ENCODE assay signal across 8 mouse cellular contexts in genomic region chr14:54578063-54578462, GRCm38 (mm10). TPM values are rescaled to one million over a fixed set of nuclear protein-coding genes. Genes with fewer than 3 reads are reported as not detected.
A peak's percentile ranks its signal among the peaks of the same experiment; 100 is the strongest.
DNase-seq lines count a peak whose midpoint lies in the region; ATAC-seq and TF ChIP-seq lines count a peak whose summit lies in the region.

No protein-coding gene starts in this region.

- no peaks in the 10 kb centered on the region for H3K27me3 ChIP-seq in heart, embryonic 11.5 days (ENCODE audit: control insufficient read depth, insufficient read depth, low read length)
- H3K27me3 ChIP-seq in forebrain, postnatal 0 days (ENCODE audit: insufficient read depth, low read length), result peaks cover 14% of the 10 kb centered on the region

- no peaks in the 10 kb centered on the region; the same call in 1 of the 2 replicates for H3K36me3 ChIP-seq in heart, embryonic 11.5 days (ENCODE audit: control insufficient read depth, insufficient read depth, low read length)
- H3K36me3 ChIP-seq in forebrain, postnatal 0 days (ENCODE audit: insufficient read depth), result peaks cover under 1% of the 10 kb centered on the region; the same call in 1 of the 2 replicates

- peak overlapping the region; percentile 93 for H3K27ac ChIP-seq in heart, embryonic 11.5 days (ENCODE audit: low read depth, low read length)
- peak overlapping the region; percentile 24; the same call in 1 of the 2 replicates for H3K27ac ChIP-seq in forebrain, postnatal 0 days (ENCODE audit: low read depth, low read length)

- H3K4me1 ChIP-seq in heart, embryonic 11.5 days (ENCODE audit: control insufficient read depth, insufficient read depth, low read length), result peaks cover 16% of the 10 kb centered on the region
- H3K4me1 ChIP-seq in forebrain, postnatal 0 days (ENCODE audit: insufficient read depth), result no peaks in the 10 kb centered on the region; the same call in 1 of the 2 replicates

- H3K9ac ChIP-seq in heart, embryonic 11.5 days (ENCODE audit: low read depth, low read length), result peak overlapping the region; percentile 95
- peak overlapping the region; percentile 40 for H3K9ac ChIP-seq in forebrain, postnatal 0 days

- 1% methylated on average over 10 of the region's 10 CpGs for WGBS in heart, embryonic 11.5 days (ENCODE audit: insufficient replicate concordance)
- 2% methylated on average over 10 of the region's 10 CpGs for WGBS in forebrain, postnatal 0 days

- no peak for DNase-seq in heart, adult 8-10 months (ENCODE audit: low spot score)
- DNase-seq in adipocyte (ENCODE audit: low spot score), result peak; percentile 71
- DNase-seq in forebrain, postnatal 0 days, result no peak
- DNase-seq in kidney, postnatal 10 days, result peak; percentile 64
- DNase-seq in thymus, postnatal 10 days (ENCODE audit: low spot score in 2 of 2), result peak; percentile 29 to 60
- no peak for DNase-seq in left cerebral cortex, adult 8-10 months (ENCODE audit: low spot score in 2 of 2)

- no peak for ATAC-seq in heart, embryonic 11.5 days (replicated peaks; ENCODE audit: insufficient number of reproducible peaks, low FRiP score, low TSS enrichment)
- peak; percentile 38; the same call in 1 of the 2 replicates for ATAC-seq in forebrain, postnatal 0 days
- peak; percentile 79 for ATAC-seq in megakaryocyte progenitor cell, adult 5-6 weeks (replicated peaks; ENCODE audit: poor library complexity)

- H3K4me2 ChIP-seq in heart, embryonic 11.5 days, result peak overlapping the region; percentile 81
- peak overlapping the region; percentile 84 for H3K4me2 ChIP-seq in forebrain, postnatal 0 days (ENCODE audit: low read depth)

- H3K4me3 ChIP-seq in heart, embryonic 11.5 days (ENCODE audit: low read depth, low read length), result peak overlapping the region; percentile 87
- peak overlapping the region; percentile 52 for H3K4me3 ChIP-seq in forebrain, postnatal 0 days (ENCODE audit: low read depth, low read length)

- H3K9me3 ChIP-seq in heart, embryonic 11.5 days (replicated peaks; ENCODE audit: control insufficient read depth, low read length), result no peaks in the 10 kb centered on the region
- H3K9me3 ChIP-seq in forebrain, postnatal 0 days (ENCODE audit: low read length), result no peaks in the 10 kb centered on the region

- peak; percentile 67 for TF ChIP-seq CTCF in forebrain, postnatal 0 days (IDR thresholded peaks at IDR 0.05; ENCODE audit: low read depth)

RNA-seq across cellular contexts. Expression of gene Ajuba, which starts 0.7 kb away (rescaled TPM):
- 23.4 and 30.7 TPM in 2 replicates for polyA plus RNA-seq in heart, embryonic 11.5 days (2014; fragmentation: Nextera tagmentation; extraction: Ambion mirVana)
- total RNA-seq in heart, adult 8-10 months (2022), result 1 to 10 TPM; 4.6 to 5.2 (median 4.7) TPM
- total RNA-seq in forebrain, postnatal 0 days (2014; rRNA removed), result 4.4 and 6.6 TPM in 2 replicates
- 4.4 and 4.5 TPM in 2 replicates for polyA plus RNA-seq in forebrain, postnatal 0 days (2015; fragmentation: Nextera tagmentation; extraction: Ambion mirVana)
- total RNA-seq in megakaryocyte progenitor cell, adult 5-6 weeks (2015), result 1.2 and 2.1 TPM in 2 replicates
- total RNA-seq in megakaryocyte progenitor cell, adult 5-6 weeks (2017), result 0.29 and 1.2 TPM in 2 replicates
- 1 to 10 TPM; 1.3 to 2.4 (median 1.7) TPM for total RNA-seq in left cerebral cortex, adult 8-10 months (2022)

RNA-seq across cellular contexts. Expression of gene Haus4, which starts 23.6 kb away (rescaled TPM):
- 40.1 and 42.8 TPM in 2 replicates for polyA plus RNA-seq in heart, embryonic 11.5 days (2014; fragmentation: Nextera tagmentation; extraction: Ambion mirVana)
- 1 to 10 TPM; 3.5 to 6.1 (median 4.1) TPM for total RNA-seq in heart, adult 8-10 months (2022)
- 21.3 and 23.1 TPM in 2 replicates for total RNA-seq in forebrain, postnatal 0 days (2014; rRNA removed)
- polyA plus RNA-seq in forebrain, postnatal 0 days (2015; fragmentation: Nextera tagmentation; extraction: Ambion mirVana), result 17.9 and 19.5 TPM in 2 replicates
- 62.1 and 62.7 TPM in 2 replicates for total RNA-seq in megakaryocyte progenitor cell, adult 5-6 weeks (2015)
- 90.7 and 94.0 TPM in 2 replicates for total RNA-seq in megakaryocyte progenitor cell, adult 5-6 weeks (2017)
- 1 to 10 TPM; 3.0 to 4.7 (median 3.4) TPM for total RNA-seq in left cerebral cortex, adult 8-10 months (2022)

RNA-seq across cellular contexts. Expression of gene 4931414P19Rik, which starts 27.7 kb away (rescaled TPM):
- polyA plus RNA-seq in heart, embryonic 11.5 days (2014; fragmentation: Nextera tagmentation; extraction: Ambion mirVana), result 4.4 and 4.5 TPM in 2 replicates
- 1 to 10 TPM; 2.7 to 5.8 (median 4.7) TPM for total RNA-seq in heart, adult 8-10 months (2022)
- total RNA-seq in forebrain, postnatal 0 days (2014; rRNA removed), result 6.5 and 12.8 TPM in 2 replicates
- polyA plus RNA-seq in forebrain, postnatal 0 days (2015; fragmentation: Nextera tagmentation; extraction: Ambion mirVana), result 2.2 and 3.1 TPM in 2 replicates
- total RNA-seq in megakaryocyte progenitor cell, adult 5-6 weeks (2015), result 6.9 and 14.0 TPM in 2 replicates
- total RNA-seq in megakaryocyte progenitor cell, adult 5-6 weeks (2017), result 5.1 TPM in 2 replicates
- total RNA-seq in left cerebral cortex, adult 8-10 months (2022), result 1 to 10 TPM; 4.7 to 6.3 (median 5.7) TPM

RNA-seq across cellular contexts. Expression of gene Psmb5, which starts 39.8 kb away (rescaled TPM):
- polyA plus RNA-seq in heart, embryonic 11.5 days (2014; fragmentation: Nextera tagmentation; extraction: Ambion mirVana), result 364 and 386 TPM in 2 replicates
- total RNA-seq in heart, adult 8-10 months (2022), result 100 to 1,000 TPM; 177 to 185 (median 182) TPM
- total RNA-seq in forebrain, postnatal 0 days (2014; rRNA removed), result 180 and 239 TPM in 2 replicates
- 420 and 499 TPM in 2 replicates for polyA plus RNA-seq in forebrain, postnatal 0 days (2015; fragmentation: Nextera tagmentation; extraction: Ambion mirVana)
- 189 and 217 TPM in 2 replicates for total RNA-seq in megakaryocyte progenitor cell, adult 5-6 weeks (2015)
- total RNA-seq in megakaryocyte progenitor cell, adult 5-6 weeks (2017), result 58.9 and 64.6 TPM in 2 replicates
- 100 to 1,000 TPM; 151 to 185 (median 175) TPM for total RNA-seq in left cerebral cortex, adult 8-10 months (2022)

RNA-seq across cellular contexts. Expression of gene Psmb11, which starts 43.2 kb away (rescaled TPM):
- polyA plus RNA-seq in heart, embryonic 11.5 days (2014; fragmentation: Nextera tagmentation; extraction: Ambion mirVana), result not detected in 2 replicates
- total RNA-seq in heart, adult 8-10 months (2022), result not detected
- under 0.01 TPM in 1 of 2 replicates, not detected in the other for total RNA-seq in forebrain, postnatal 0 days (2014; rRNA removed)
- polyA plus RNA-seq in forebrain, postnatal 0 days (2015; fragmentation: Nextera tagmentation; extraction: Ambion mirVana), result 0.04 and 0.08 TPM in 2 replicates
- total RNA-seq in megakaryocyte progenitor cell, adult 5-6 weeks (2015), result not detected in 2 replicates
- total RNA-seq in megakaryocyte progenitor cell, adult 5-6 weeks (2017), result 0.04 TPM in 1 of 2 replicates, not detected in the other
- under 1 TPM in 3 of 4 experiments, not detected in 1; 0.14 to 0.63 (median 0.14) TPM for total RNA-seq in left cerebral cortex, adult 8-10 months (2022)

Comparison
In these comparisons a context has a peak if more than half of its experiments do, and no peak if none do; other contexts are left out.
1. DNase-seq: peak in adipocyte (single experiment), kidney, postnatal 10 days (single experiment) and thymus, postnatal 10 days (2 of 2); none in heart, adult 8-10 months (single experiment), forebrain, postnatal 0 days (single experiment) and left cerebral cortex, adult 8-10 months (0 of 2).